Mouse (Mus musculus): ENCODE measurements around the gene Naaa. TPM values are rescaled to one million over a fixed set of nuclear protein-coding genes. Genes with fewer than 3 reads are reported as not detected.
A peak's percentile ranks its signal among the peaks of the same experiment; 100 is the strongest.

Gene Naaa
- total and polyA plus RNA-seq, 2 experiments from 2014 or later, result 23.6 to 33.1 TPM

- no peak for ATAC-seq
- H3K27ac ChIP-seq (ENCODE audit: low read depth, low read length), result no peak overlapping the region
- TF ChIP-seq CTCF (IDR thresholded peaks at IDR 0.05; ENCODE audit: low read depth), result no peak
- DNase-seq, result no peak
- WGBS, result 85% methylated on average over 7 of the region's 7 CpGs
- H3K36me3 ChIP-seq (ENCODE audit: insufficient read depth), result no peaks in the 10 kb centered on the region
- H3K4me1 ChIP-seq (ENCODE audit: insufficient read depth), result no peaks in the 10 kb centered on the region
- H3K4me2 ChIP-seq (ENCODE audit: low read depth), result no peak overlapping the region
- H3K27me3 ChIP-seq (ENCODE audit: insufficient read depth, low read length), result no peaks in the 10 kb centered on the region; the same call in 1 of the 2 replicates
- H3K9ac ChIP-seq, result no peak overlapping the region
- no peak overlapping the region for H3K4me3 ChIP-seq (ENCODE audit: low read depth, low read length)
- H3K9me3 ChIP-seq (ENCODE audit: low read length), result no peaks in the 10 kb centered on the region
These were observed 40.1 kb upstream of the Naaa start for GRCm38 (mm10) chr5:92318119-92318518.

GRCm38 (mm10) chr5:92313776-92314175, 35.8 kb upstream of the Naaa start:
- ATAC-seq (no peak), DNase-seq (no peak)
- Histone ChIP-seq H3K27ac (ENCODE audit: low read depth, low read length) (no peak overlapping the region), H3K4me2 (ENCODE audit: low read depth) (no peak overlapping the region), H3K4me1 (ENCODE audit: insufficient read depth) (peaks cover 7% of the 10 kb centered on the region; the same call in 1 of the 2 replicates), H3K27me3 (ENCODE audit: insufficient read depth, low read length) (no peaks in the 10 kb centered on the region), H3K9ac (no peak overlapping the region), H3K9me3 (ENCODE audit: low read length) (no peaks in the 10 kb centered on the region), H3K36me3 (ENCODE audit: insufficient read depth) (no peaks in the 10 kb centered on the region), H3K4me3 (ENCODE audit: low read depth, low read length) (no peak overlapping the region)
- 78% methylated on average over 7 of the region's 7 CpGs for WGBS
- no peak for TF ChIP-seq CTCF (IDR thresholded peaks at IDR 0.05; ENCODE audit: low read depth)

- 14% methylated on average over 13 of the region's 13 CpGs for WGBS
- 0 out of 2 replicates have a peak overlapping the region, but pooled peaks have one; percentile 5 for H3K4me2 ChIP-seq (ENCODE audit: low read depth)
These were observed 34.2 kb upstream of the Naaa start for GRCm38 (mm10) chr5:92312046-92312715.

GRCm38 (mm10) chr5:92309681-92310511, 31.9 kb upstream of the Naaa start, which contains the start of gene Sdad1:
Sdad1 (minus strand) TSS chr5:92310479.
- WGBS, result 3% methylated on average over 41 of the region's 41 CpGs
- ATAC-seq (peak; percentile 98), DNase-seq (peak; percentile 97)
- Histone ChIP-seq H3K9me3 (ENCODE audit: low read length) (no peaks in the 10 kb centered on the region), H3K4me3 (ENCODE audit: low read depth, low read length) (peak within 1 kb of the TSS; percentile 62), H3K27ac (ENCODE audit: low read depth, low read length) (peak within 1 kb of the TSS; percentile 79), H3K9ac (peak within 1 kb of the TSS; percentile 73), H3K36me3 (ENCODE audit: insufficient read depth) (peaks cover 8% of the 10 kb centered on the region), H3K27me3 (ENCODE audit: insufficient read depth, low read length) (no peaks in the 10 kb centered on the region), H3K4me1 (ENCODE audit: insufficient read depth) (peaks cover 12% of the 10 kb centered on the region; the same call in 1 of the 2 replicates), H3K4me2 (ENCODE audit: low read depth) (peak within 1 kb of the TSS; percentile 60)
- TF ChIP-seq CTCF (IDR thresholded peaks at IDR 0.05; ENCODE audit: low read depth), result peak; percentile 87

More at GRCm38 (mm10) chr5:92312046-92312715, 34.2 kb upstream of the Naaa start:
- Histone ChIP-seq H3K27ac (ENCODE audit: low read depth, low read length) (no peak overlapping the region), H3K9me3 (ENCODE audit: low read length) (no peaks in the 10 kb centered on the region), H3K9ac (no peak overlapping the region), H3K4me3 (ENCODE audit: low read depth, low read length) (no peak overlapping the region), H3K4me1 (ENCODE audit: insufficient read depth) (peaks cover 12% of the 10 kb centered on the region; the same call in 1 of the 2 replicates), H3K36me3 (ENCODE audit: insufficient read depth) (no peaks in the 10 kb centered on the region), H3K27me3 (ENCODE audit: insufficient read depth, low read length) (no peaks in the 10 kb centered on the region)
- peak; percentile 81 for TF ChIP-seq CTCF (IDR thresholded peaks at IDR 0.05; ENCODE audit: low read depth)
- ATAC-seq (no peak), DNase-seq (peak; percentile 92)

- H3K9ac ChIP-seq, result no peak overlapping the region
- no peak for DNase-seq
- H3K27ac ChIP-seq (ENCODE audit: low read depth, low read length), result no peak overlapping the region
- H3K4me2 ChIP-seq (ENCODE audit: low read depth), result no peak overlapping the region
- no peaks in the 10 kb centered on the region for H3K27me3 ChIP-seq (ENCODE audit: insufficient read depth, low read length)
- peaks cover 8% of the 10 kb centered on the region; the same call in 1 of the 2 replicates for H3K4me1 ChIP-seq (ENCODE audit: insufficient read depth)
- ATAC-seq, result no peak
- peaks cover 59% of the 10 kb centered on the region for H3K36me3 ChIP-seq (ENCODE audit: insufficient read depth)
- H3K4me3 ChIP-seq (ENCODE audit: low read depth, low read length), result no peak overlapping the region
- H3K9me3 ChIP-seq (ENCODE audit: low read length), result no peaks in the 10 kb centered on the region
- WGBS, result 93% methylated on average over 3 of the region's 3 CpGs
- no peak for TF ChIP-seq CTCF (IDR thresholded peaks at IDR 0.05; ENCODE audit: low read depth)
These were observed 26.3 kb upstream of the Naaa start for GRCm38 (mm10) chr5:92304291-92304690.

GRCm38 (mm10) chr5:92302149-92302840, 24.3 kb upstream of the Naaa start:
- no peak overlapping the region for H3K4me2 ChIP-seq (ENCODE audit: low read depth)
- no peak overlapping the region for H3K27ac ChIP-seq (ENCODE audit: low read depth, low read length)
- DNase-seq (no peak), ATAC-seq (no peak)
- no peak for TF ChIP-seq CTCF (IDR thresholded peaks at IDR 0.05; ENCODE audit: low read depth)
- no peak overlapping the region for H3K9ac ChIP-seq
- WGBS, result 81% methylated on average over 13 of the region's 13 CpGs
- H3K4me3 ChIP-seq (ENCODE audit: low read depth, low read length), result no peak overlapping the region
- H3K4me1 ChIP-seq (ENCODE audit: insufficient read depth), result no peaks in the 10 kb centered on the region
- no peaks in the 10 kb centered on the region for H3K27me3 ChIP-seq (ENCODE audit: insufficient read depth, low read length)
- H3K36me3 ChIP-seq (ENCODE audit: insufficient read depth), result peaks cover 70% of the 10 kb centered on the region
- H3K9me3 ChIP-seq (ENCODE audit: low read length), result no peaks in the 10 kb centered on the region

All from forebrain, postnatal 0 days (tissue).